Mouse (Mus musculus) CH12.LX (cell line): ENCODE data around the gene C2cd4d. TPM values are rescaled to one million over a fixed set of nuclear protein-coding genes. Genes with fewer than 3 reads are reported as not detected.

ENCODE experiments used
- DNase-seq: peaks from one replicate; pipeline ENCODE4 v3.0.0-alpha.2; 2013; ENCODE audit errors: extremely low read depth
- H3K27ac ChIP-seq: 2 replicates; pipeline ENCODE4 v1.5.1; 2012; ENCODE audit warnings: low read depth, mild to moderate bottlenecking, control low read depth, moderate library complexity; ENCODE audit not compliant: insufficient read depth
- H3K27me3 ChIP-seq: replicated peaks from 2 replicates; pipeline ENCODE3; 2012; ENCODE audit warnings: inconsistent platforms
- H3K36me3 ChIP-seq, 2 experiments: replicated peaks in 1 of 2; 2 replicates each; pipeline versions ENCODE3 to v1.6.1; 2012; ENCODE audit warnings: inconsistent platforms in 1 of 2, low read length in 1 of 2, mild to moderate bottlenecking in 1 of 2, mixed read lengths in 1 of 2, moderate library complexity in 1 of 2; ENCODE audit not compliant: control insufficient read depth in 1 of 2, insufficient read depth in 1 of 2
- H3K4me1 ChIP-seq, 2 experiments: 2 replicates each; pipeline ENCODE4 v1.6.1; 2012; ENCODE audit warnings: inconsistent platforms in 1 of 2, moderate library complexity in 1 of 2; ENCODE audit not compliant: insufficient read depth in 2 of 2, control insufficient read depth in 1 of 2
- H3K4me2 ChIP-seq: 2 replicates; pipeline ENCODE4 v1.6.1; 2012; ENCODE audit warnings: low read depth, mild to moderate bottlenecking, control low read depth; ENCODE audit not compliant: poor library complexity, insufficient read depth, severe bottlenecking
- H3K4me3 ChIP-seq, 3 experiments: fragments of 150-350 bp in 1 of 3; sonication (generic) in 1 of 3; replicated peaks in 1 of 3; 2 replicates each; pipeline versions ENCODE3 to v1.5.1; 2011 to 2012; ENCODE audit warnings: low read depth in 2 of 3, low read length in 2 of 3, mild to moderate bottlenecking in 2 of 3, moderate library complexity in 2 of 3, control low read depth in 1 of 3, improper control_type of control experiment in 1 of 3, inconsistent platforms in 1 of 3, mixed read lengths in 1 of 3; ENCODE audit not compliant: poor library complexity in 1 of 3
- H3K79me2 ChIP-seq: replicated peaks from 2 replicates; pipeline ENCODE4 v1.6.1; 2012; ENCODE audit warnings: mild to moderate bottlenecking, moderate library complexity; ENCODE audit not compliant: control insufficient read depth, poor library complexity, insufficient read depth, severe bottlenecking; ENCODE audit errors: extremely low read depth
- H3K9ac ChIP-seq: 2 replicates; pipeline ENCODE4 v1.6.1; 2012; ENCODE audit warnings: low read depth, mild to moderate bottlenecking, control low read depth, moderate library complexity; ENCODE audit not compliant: insufficient read depth
- H3K9me3 ChIP-seq: replicated peaks from 2 replicates; pipeline ENCODE3; 2012; ENCODE audit warnings: low read length, inconsistent platforms, mixed read lengths
- BHLHE40 ChIP-seq: IDR thresholded peaks from 2 replicates; pipeline ENCODE4 v1.6.1; 2011; ENCODE audit warnings: mild to moderate bottlenecking, low read depth, low read length, improper control_type of control experiment
- CHD1 ChIP-seq: IDR thresholded peaks from 2 replicates; pipeline ENCODE4 v1.6.1; 2012; ENCODE audit warnings: low read depth, low read length, improper control_type of control experiment, inconsistent platforms
- CHD2 ChIP-seq: IDR thresholded peaks from 2 replicates; pipeline ENCODE4 v1.6.1; 2011; ENCODE audit warnings: low read length, improper control_type of control experiment
- CTCF ChIP-seq, 2 experiments: IDR thresholded peaks in 1 of 2; conservative IDR thresholded peaks in 1 of 2; 2 replicates each; pipeline ENCODE4 v1.5.1; 2011 to 2012; ENCODE audit warnings: low read depth in 2 of 2, low read length in 2 of 2, improper control_type of control experiment in 1 of 2, inconsistent platforms in 1 of 2, mild to moderate bottlenecking in 1 of 2, moderate library complexity in 1 of 2
- E2F4 ChIP-seq: IDR thresholded peaks from 2 replicates; pipeline ENCODE4 v1.6.1; 2011; ENCODE audit warnings: low read depth, low read length, improper control_type of control experiment; ENCODE audit not compliant: insufficient replicate concordance
- ELF1 ChIP-seq: IDR thresholded peaks from 2 replicates; pipeline ENCODE4 v1.6.1; 2014; ENCODE audit warnings: low read depth, mild to moderate bottlenecking, inconsistent platforms, low read length, improper control_type of control experiment
- EP300 ChIP-seq: IDR thresholded peaks from 2 replicates; pipeline ENCODE4 v1.6.1; 2011; ENCODE audit warnings: low read length, improper control_type of control experiment
- GABPA ChIP-seq: IDR thresholded peaks from 2 replicates; pipeline ENCODE4 v1.6.1; 2012; ENCODE audit warnings: low read depth, low read length, improper control_type of control experiment, inconsistent platforms; ENCODE audit not compliant: insufficient replicate concordance
- HCFC1 ChIP-seq: IDR thresholded peaks from 2 replicates; pipeline ENCODE4 v1.6.1; 2012; ENCODE audit warnings: low read depth, mild to moderate bottlenecking, inconsistent platforms, low read length, improper control_type of control experiment
- MXI1 ChIP-seq: IDR thresholded peaks from 2 replicates; pipeline ENCODE4 v1.6.1; 2011; ENCODE audit warnings: mild to moderate bottlenecking, low read depth, low read length, improper control_type of control experiment
- MYC ChIP-seq: IDR thresholded peaks from 2 replicates; pipeline ENCODE4 v1.6.1; 2011; ENCODE audit warnings: low read depth, mild to moderate bottlenecking, improper control_type of control experiment, low read length
- NELFE ChIP-seq: IDR thresholded peaks from 2 replicates; pipeline ENCODE4 v1.6.1; 2011; ENCODE audit warnings: low read depth, low read length, improper control_type of control experiment
- NRF1 ChIP-seq: IDR thresholded peaks from 2 replicates; pipeline ENCODE4 v1.6.1; 2014; ENCODE audit warnings: low read depth, mild to moderate bottlenecking, inconsistent platforms, low read length, improper control_type of control experiment, moderate library complexity
- PAX5 ChIP-seq: IDR thresholded peaks from 2 replicates; pipeline ENCODE4 v1.6.1; 2012; ENCODE audit warnings: low read length, inconsistent platforms, mixed read lengths
- RAD21 ChIP-seq: IDR thresholded peaks from 2 replicates; pipeline ENCODE4 v1.6.1; 2011; ENCODE audit warnings: low read depth, mild to moderate bottlenecking, low read length, improper control_type of control experiment, moderate library complexity
- SMC3 ChIP-seq: IDR thresholded peaks from 2 replicates; pipeline ENCODE4 v1.6.1; 2011; ENCODE audit warnings: low read depth, low read length, improper control_type of control experiment
- TBP ChIP-seq: conservative IDR thresholded peaks from 2 replicates; pipeline ENCODE4 v1.6.1; 2011; ENCODE audit warnings: low read depth, low read length, improper control_type of control experiment
- TCF12 ChIP-seq: IDR thresholded peaks from 2 replicates; pipeline ENCODE4 v1.6.1; 2014; ENCODE audit warnings: low read depth, mild to moderate bottlenecking, inconsistent platforms, low read length, improper control_type of control experiment
- USF2 ChIP-seq: conservative IDR thresholded peaks from 2 replicates; pipeline ENCODE4 v1.6.1; 2011; ENCODE audit warnings: low read depth, low read length, improper control_type of control experiment
- ZC3H11A ChIP-seq: IDR thresholded peaks from 2 replicates; pipeline ENCODE4 v1.6.1; 2012; ENCODE audit warnings: low read depth, mild to moderate bottlenecking, inconsistent platforms, low read length, improper control_type of control experiment
- ZKSCAN1 ChIP-seq: IDR thresholded peaks from 2 replicates; pipeline ENCODE4 v1.6.1; 2012; ENCODE audit warnings: low read depth, inconsistent platforms, low read length, improper control_type of control experiment, borderline replicate concordance
- ZMIZ1 ChIP-seq: IDR thresholded peaks from 2 replicates; pipeline ENCODE4 v1.6.1; 2012; ENCODE audit warnings: low read depth, mild to moderate bottlenecking, inconsistent platforms, low read length, improper control_type of control experiment
- ZNF384 ChIP-seq: IDR thresholded peaks from 2 replicates; pipeline ENCODE4 v1.6.1; 2012; ENCODE audit warnings: low read depth, low read length, improper control_type of control experiment, inconsistent platforms
- dilution Hi-C: fragments of 300-500 bp; cut with MboI; formaldehyde crosslinking; loops from 2 replicates; pipeline ENCODE4 v1.14.3; 2020; ENCODE audit warnings: low sequenced_read_pairs; ENCODE audit not compliant: extremely low pct_unique_long_range_greater_than_20kb, extremely low pct_ligation_motif_present
- in situ Hi-C: fragments of 300-500 bp; cut with MboI; formaldehyde crosslinking; loops from 3 replicates; pipeline ENCODE4 v1.14.3; 2019; ENCODE audit warnings: low sequenced_read_pairs, low pct_ligation_motif_present, low pct_unique_long_range_greater_than_20kb, mixed read lengths
- polyA plus RNA-seq: library from polyadenylated mRNA; unstranded; fragments of >175 nt; gene quantifications from 2 replicates; pipeline ENCODE4 v1.2.1, GENCODE M21; 2012; ENCODE audit warnings: low read depth; ENCODE audit not compliant: insufficient read length
- total RNA-seq, 2 experiments: library from RNA; depleted of rRNA; stranded (reverse); fragments of 300-350 nt in 1 of 2; fragments of >200 nt in 1 of 2; gene quantifications; 2 replicates each; pipeline ENCODE4 v1.2.3; 2012 to 2014

Gene C2cd4d
- total and polyA plus RNA-seq, 3 experiments: not detected

GRCm38 (mm10) chr3:94392128-94392527, 29.9 kb downstream of the C2cd4d start:
- TF ChIP-seq EP300 (no peak), ELF1 (no peak), NELFE (no peak), HCFC1 (no peak), CHD2 (no peak), ZKSCAN1 (no peak), CTCF (conservative IDR thresholded peaks at IDR 0.05 in 1 of 2, IDR thresholded peaks at IDR 0.05 in 1 of 2; ENCODE audit: low read depth in 2 of 2, low read length in 2 of 2) (no peak), ZNF384 (no peak), E2F4 (no peak), RAD21 (no peak), TCF12 (no peak), ZC3H11A (no peak), TBP (no peak), PAX5 (no peak), USF2 (no peak), MXI1 (no peak), NRF1 (no peak), BHLHE40 (no peak), SMC3 (no peak), ZMIZ1 (no peak)
- peaks cover 0 to 2% of the 10 kb centered on the region in 2 experiments for H3K36me3 ChIP-seq
- H3K4me1 ChIP-seq: peaks cover 6 to 28% of the 10 kb centered on the region in 2 experiments
- in situ Hi-C loops (no loop called here), dilution Hi-C loops (no loop called here)
- H3K4me2 ChIP-seq: no peak overlapping the region
- DNase-seq: no peak
- no peak overlapping the region for H3K9ac ChIP-seq
- H3K27me3 ChIP-seq: no peaks in the 10 kb centered on the region
- H3K79me2 ChIP-seq: no peaks in the 10 kb centered on the region
- H3K9me3 ChIP-seq: no peaks in the 10 kb centered on the region
- no peak overlapping the region for H3K4me3 ChIP-seq
- H3K27ac ChIP-seq: no peak overlapping the region

GRCm38 (mm10) chr3:94393049-94393448, 30.8 kb downstream of the C2cd4d start:
- in situ Hi-C loops: no loop called here
- TF ChIP-seq MYC (no peak), BHLHE40 (no peak), CHD1 (no peak), E2F4 (no peak), GABPA (no peak), USF2 (no peak), CHD2 (no peak)
- TF ChIP-seq, all 38 proteins: peak for 0
- H3K9me3 ChIP-seq: no peaks in the 10 kb centered on the region
- no peaks in the 10 kb centered on the region for H3K79me2 ChIP-seq
- H3K27me3 ChIP-seq: no peaks in the 10 kb centered on the region
- no peak overlapping the region for H3K4me2 ChIP-seq
- no peak overlapping the region for H3K27ac ChIP-seq
- no peak for DNase-seq
- H3K36me3 ChIP-seq: peaks cover 0 to 2% of the 10 kb centered on the region in 2 experiments
- dilution Hi-C loops: no loop called here
- H3K4me3 ChIP-seq: no peak overlapping the region
- no peak overlapping the region for H3K9ac ChIP-seq
- peaks cover 0 to 19% of the 10 kb centered on the region in 2 experiments; a peak in 3 of 4 replicates for H3K4me1 ChIP-seq
